Mouse (Mus musculus) mammary gland, adult 2 months (tissue): ENCODE measurements around the gene Olfr884. TPM values are rescaled to one million over a fixed set of nuclear protein-coding genes. Genes with fewer than 3 reads are reported as not detected.

Source experiments
- polyA plus RNA-seq: library from polyadenylated mRNA; depleted of rRNA; stranded (reverse); fragments of >200 nt; gene quantifications from 2 replicates; pipeline ENCODE4 v1.2.3, GENCODE M21; 2012; ENCODE audit warnings: low replicate concordance; rRNA removed

Gene Olfr884
- not detected in 2 replicates for polyA plus RNA-seq

GRCm38 (mm10) chr9:38046255-38046654 lies at the start of gene Olfr884:
Gene Olfr884 (plus strand): TSS chr9:38046555.

GRCm38 (mm10) chr9:38025508-38025907 lies 20.8 kb upstream of the Olfr884 start, which contains the start of gene Olfr883:
Gene Olfr883 (plus strand): TSS chr9:38025808.

GRCm38 (mm10) chr9:38061022-38061421 lies 14.7 kb downstream of the Olfr884 start, which contains the start of gene Olfr885:
Gene Olfr885 (plus strand): TSS chr9:38061322.

GRCm38 (mm10) chr9:38083772-38084171 lies 37.4 kb downstream of the Olfr884 start, which contains the start of gene Olfr887:
Gene Olfr887 (plus strand): TSS chr9:38084072.

Other genes with a start within 250 kb of the Olfr884 start
- not detected in 2 replicates for gene Olfr876, start 243.5 kb upstream of the Olfr884 start, polyA plus RNA-seq
- gene Olfr877, start 192.3 kb upstream of the Olfr884 start, polyA plus RNA-seq: 0.17 TPM in 1 of 2 replicates, not detected in the other
- gene Olfr145, start 149.8 kb upstream of the Olfr884 start, polyA plus RNA-seq: not detected in 2 replicates
- gene Olfr878, start 128.7 kb upstream of the Olfr884 start, polyA plus RNA-seq: not detected in 2 replicates
- gene Olfr881, start 54.7 kb upstream of the Olfr884 start, polyA plus RNA-seq: not detected in 2 replicates
- gene Olfr883, start 20.7 kb upstream of the Olfr884 start, polyA plus RNA-seq: not detected in 2 replicates
- not detected in 2 replicates for gene Olfr885, start 14.8 kb downstream of the Olfr884 start, polyA plus RNA-seq
- not detected in 2 replicates for gene Olfr887, start 37.5 kb downstream of the Olfr884 start, polyA plus RNA-seq
- not detected in 2 replicates for gene Olfr888, start 61.6 kb downstream of the Olfr884 start, polyA plus RNA-seq
- gene Olfr889, start 68.6 kb downstream of the Olfr884 start, polyA plus RNA-seq: not detected in 2 replicates
- not detected in 2 replicates for gene Olfr890, start 96.0 kb downstream of the Olfr884 start, polyA plus RNA-seq
- gene Olfr891, start 134.3 kb downstream of the Olfr884 start, polyA plus RNA-seq: not detected in 2 replicates
- not detected in 2 replicates for gene Olfr893, start 161.8 kb downstream of the Olfr884 start, polyA plus RNA-seq
- not detected in 2 replicates for gene Olfr894, start 171.5 kb downstream of the Olfr884 start, polyA plus RNA-seq
- gene Olfr143, start 206.2 kb downstream of the Olfr884 start, polyA plus RNA-seq: not detected in 2 replicates
- gene Olfr895, start 221.3 kb downstream of the Olfr884 start, polyA plus RNA-seq: not detected in 2 replicates
- not detected in 2 replicates for gene Olfr896-ps1, start 244.6 kb downstream of the Olfr884 start, polyA plus RNA-seq